Mouse (Mus musculus) cerebellum, adult 8-10 months (tissue): ENCODE measurements at regions not wholly inside any gene's neighbourhood (a gene's known extent, or its start where the extent isn't known, plus 50 kb on each side); places are given as distances from the start of the nearest gene placed in this dataset.

Source experiments
- DNase-seq: peaks from one replicate; pipeline ENCODE4 v3.0.0; 2022

DNA sequence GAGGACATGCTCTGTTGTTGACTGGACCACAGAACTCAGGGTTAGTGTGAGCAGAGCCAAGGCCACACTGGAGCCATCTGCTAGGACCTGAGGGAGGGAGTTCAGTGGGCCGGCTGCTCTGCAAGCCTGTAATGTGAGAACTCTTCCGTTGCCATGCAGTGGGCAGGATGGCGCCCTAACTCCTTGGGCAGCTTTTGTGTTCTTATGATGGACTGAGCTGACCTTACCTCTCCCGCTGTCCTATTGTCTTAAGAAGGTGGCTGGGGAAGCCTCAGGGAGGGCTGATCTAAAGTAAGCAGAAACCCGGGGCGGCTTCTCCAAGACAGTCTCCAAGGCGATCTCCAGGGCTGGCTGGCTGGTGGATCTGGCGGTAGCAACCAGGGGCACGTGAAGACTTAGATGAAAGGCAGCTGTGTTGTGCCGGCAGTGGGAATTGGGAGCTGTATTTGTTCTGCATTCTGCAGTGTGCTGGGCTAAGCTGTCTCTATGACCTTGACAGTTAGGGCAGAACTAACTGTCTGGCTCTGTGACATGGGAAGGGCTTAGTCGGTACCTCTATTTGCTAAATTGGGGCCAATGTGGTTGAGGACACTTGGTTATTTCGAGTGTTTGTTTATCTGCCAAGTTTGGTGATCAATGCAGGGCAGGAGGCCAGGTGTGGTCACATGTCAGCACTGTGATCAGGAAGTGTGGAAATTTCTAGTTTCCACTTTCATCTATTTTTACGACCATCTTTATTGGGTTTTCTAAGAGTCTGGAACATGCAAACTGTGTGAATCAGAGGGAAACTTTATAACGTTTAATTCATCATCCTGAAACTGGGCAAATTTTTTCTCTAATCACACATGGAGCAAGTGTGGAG lies 843.1 kb upstream of the Car8 start:
- DNase-seq: peak; percentile 49

DNA sequence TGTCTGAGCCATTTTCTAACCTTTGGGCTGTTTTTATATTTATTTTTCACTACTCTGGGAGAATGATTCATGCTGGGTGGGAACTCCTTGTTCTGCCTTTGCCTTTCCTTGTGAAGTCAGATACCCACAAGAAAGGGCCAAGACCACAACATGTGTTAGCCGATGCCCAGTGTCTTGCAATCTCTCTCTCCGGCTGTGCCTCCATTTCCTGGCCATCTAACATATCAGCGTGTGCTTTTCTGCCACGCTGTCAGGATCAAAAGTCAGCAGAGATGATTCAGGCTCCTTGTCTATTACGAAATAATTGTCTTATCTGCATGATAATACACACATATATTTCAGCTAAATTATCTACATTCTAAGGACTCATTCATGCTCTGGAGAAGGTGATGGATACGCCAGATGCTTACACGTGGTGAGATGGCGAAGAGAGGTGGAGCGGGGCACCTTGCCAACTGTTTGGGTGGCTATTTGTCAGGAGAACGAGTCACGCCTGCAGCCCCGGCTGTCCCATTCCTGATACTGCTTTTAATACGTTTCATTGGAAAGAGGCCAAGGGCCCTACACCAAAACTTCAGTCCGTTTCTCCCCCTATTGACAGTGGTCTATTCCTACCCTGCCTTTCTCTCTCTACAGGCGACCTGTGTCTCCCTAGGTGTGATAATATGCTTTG lies 842.1 kb upstream of the Car8 start:
- peak; percentile 48 for DNase-seq

DNA sequence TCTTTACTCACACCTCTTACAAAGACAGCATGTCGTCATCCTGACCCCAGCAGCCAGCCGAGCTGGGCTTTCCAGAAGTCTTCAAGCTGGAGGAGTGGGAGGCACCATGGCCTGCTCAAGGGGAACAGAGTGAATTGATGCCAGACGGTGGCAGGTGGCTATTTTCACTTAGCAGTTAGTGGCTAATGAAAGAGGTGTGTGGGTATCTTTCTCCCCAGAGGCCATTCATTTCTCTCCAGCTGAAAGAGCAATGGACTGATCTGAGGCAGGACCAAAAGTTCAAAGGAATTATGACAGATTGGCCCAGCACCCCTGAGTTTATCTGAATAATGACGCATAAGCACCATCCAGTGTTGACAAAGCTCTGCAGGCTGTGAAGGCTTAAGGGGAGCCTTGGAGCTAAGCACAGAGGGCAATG lies 841.0 kb upstream of the Car8 start:
- no peak for DNase-seq

DNA sequence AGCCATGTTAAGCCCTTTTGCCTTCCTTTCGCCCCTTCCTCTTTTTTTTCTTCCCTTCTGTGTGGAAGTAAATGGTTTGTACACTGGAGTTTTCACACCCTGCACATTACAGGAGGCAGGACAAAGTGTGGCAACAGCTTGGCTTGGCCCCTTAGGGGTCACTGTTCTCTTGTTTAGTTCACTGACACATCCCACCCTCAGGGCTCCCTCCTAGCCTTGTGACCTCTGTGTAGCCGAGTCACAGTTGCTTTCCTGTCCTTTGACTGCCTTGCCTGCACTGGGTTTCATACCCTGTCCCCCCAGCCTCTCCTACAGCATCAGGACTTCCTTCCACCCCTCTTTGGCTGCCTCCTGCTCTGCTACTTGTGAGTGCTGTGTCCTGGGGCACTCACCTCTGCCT lies 835.6 kb upstream of the Car8 start:
- DNase-seq: no peak

DNA sequence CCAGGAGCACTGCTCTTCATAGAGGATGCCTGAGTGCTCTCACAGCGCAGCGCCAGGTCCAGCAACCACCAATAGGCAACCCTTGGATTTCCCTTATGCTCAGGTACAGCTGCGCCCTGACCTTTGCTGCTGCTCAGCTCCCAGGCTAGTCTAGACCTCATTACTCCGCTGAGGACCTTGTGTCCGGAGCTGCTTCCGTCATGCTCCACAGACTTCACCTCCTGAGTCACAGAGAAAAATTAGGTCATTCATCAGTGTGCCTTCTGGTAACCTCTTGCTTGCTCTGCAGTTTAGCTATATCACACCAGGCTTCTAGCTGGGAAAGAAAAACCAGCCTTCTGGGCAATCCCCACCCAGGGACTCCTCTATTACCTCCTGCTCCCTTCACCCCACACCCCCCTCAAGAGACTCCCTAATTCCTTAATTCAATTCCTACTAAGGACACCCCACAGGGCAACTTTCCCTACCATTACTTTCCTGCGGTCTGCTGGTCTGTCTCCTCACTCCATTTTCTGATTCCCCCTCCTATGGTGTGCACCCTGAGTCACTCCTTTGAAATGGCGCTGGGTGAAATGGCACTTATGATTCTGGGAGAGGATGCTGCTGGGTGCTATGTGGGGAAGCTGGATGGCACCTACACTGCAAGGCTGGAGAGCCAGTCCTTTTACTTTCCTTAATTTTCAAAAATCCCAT lies 835.0 kb upstream of the Car8 start:
- DNase-seq: peak; percentile 42

DNA sequence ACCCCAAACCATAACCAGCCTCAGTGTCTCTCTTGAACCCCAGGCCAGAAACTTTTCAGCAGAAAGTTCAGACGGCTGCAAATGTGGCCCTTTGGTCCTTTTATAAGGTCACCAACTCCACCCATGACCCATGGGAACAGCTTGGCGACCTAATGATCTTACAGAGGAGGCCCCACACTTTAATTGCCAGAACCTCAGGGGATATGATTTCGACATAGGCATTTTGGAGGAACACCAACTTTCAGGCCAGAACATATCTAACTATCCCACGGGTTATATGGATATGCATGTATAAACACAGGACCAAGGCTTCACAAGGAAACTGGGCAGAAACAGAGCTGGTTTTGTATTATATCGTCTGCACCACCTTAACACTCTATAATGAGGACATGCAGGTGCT lies 833.5 kb upstream of the Car8 start:
- no peak for DNase-seq

DNA sequence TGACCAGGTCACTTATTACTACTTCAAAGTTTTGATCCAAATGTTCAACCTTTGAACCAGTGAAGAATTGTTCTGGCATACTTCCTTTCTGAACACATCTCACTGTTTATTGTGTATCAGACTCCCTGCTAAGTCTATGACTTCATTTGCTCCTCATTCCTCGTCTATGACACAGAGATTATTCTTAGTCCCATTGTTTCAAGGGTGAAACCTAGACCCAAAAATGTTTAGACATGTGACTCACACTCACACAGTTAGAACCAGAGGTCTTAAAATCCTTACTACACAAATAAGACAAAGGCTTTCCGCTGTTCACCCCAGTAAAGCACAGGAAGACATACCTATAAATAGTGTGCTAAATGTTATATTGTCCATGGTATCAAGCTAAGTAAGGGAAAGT lies 829.0 kb upstream of the Car8 start:
- no peak for DNase-seq

DNA sequence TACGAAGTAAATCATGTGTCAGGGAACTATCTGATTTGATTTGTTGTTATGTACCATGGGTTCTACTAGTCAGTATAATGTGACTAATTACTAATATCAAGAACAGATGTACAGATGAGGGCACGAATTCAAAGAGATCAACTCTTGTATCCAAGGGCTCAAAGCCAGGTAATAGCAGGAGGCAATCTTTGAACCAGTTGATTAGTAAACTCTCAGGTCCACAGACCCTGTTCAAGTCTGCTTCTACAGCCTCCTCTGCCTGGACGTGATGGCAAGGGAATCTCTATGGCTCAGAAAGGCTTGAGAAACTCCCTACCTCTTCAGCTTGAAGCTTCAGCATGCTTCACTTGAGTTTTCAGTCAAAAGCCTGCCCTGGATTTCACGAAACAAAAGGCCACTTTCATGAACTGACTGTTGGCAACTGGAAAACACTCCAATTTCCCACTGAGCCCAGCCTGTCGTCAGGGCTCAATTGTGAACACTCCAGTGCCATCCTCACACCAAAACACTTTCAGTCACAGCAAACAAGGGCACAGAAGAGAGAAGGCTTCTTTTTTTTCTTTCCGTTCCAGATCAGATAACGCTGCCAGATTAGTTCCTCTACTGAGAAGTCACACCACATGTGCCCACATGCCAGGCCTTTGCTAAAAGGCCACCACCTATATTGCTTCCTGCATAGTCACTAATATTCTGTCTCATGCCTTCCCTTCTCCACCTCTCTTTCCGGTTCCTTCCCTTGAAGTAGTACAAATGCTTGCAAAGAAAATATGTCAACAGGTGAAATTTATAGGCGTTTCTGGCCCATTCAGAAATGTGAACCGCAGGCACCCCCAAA lies 827.4 kb upstream of the Car8 start:
- no peak for DNase-seq

DNA sequence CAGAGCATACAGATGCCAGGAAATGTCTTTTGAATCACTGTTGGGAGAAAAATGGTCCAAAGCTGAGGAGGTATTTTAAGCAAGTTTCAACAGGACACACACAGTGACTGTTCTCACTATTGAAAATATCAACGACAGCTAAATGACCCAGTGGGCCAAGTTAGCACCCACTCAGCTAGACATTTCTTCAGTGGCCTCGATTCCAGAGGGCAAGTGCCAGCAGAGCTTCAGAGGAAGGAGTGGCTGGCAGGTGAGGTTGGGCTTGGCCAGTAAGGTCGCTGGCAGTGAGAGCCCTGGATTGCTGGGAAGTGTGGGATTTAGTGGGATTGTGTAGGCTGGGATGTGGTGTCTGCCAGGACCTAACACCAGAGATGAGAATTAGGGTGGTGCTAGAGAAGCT lies 823.1 kb upstream of the Car8 start:
- no peak for DNase-seq

DNA sequence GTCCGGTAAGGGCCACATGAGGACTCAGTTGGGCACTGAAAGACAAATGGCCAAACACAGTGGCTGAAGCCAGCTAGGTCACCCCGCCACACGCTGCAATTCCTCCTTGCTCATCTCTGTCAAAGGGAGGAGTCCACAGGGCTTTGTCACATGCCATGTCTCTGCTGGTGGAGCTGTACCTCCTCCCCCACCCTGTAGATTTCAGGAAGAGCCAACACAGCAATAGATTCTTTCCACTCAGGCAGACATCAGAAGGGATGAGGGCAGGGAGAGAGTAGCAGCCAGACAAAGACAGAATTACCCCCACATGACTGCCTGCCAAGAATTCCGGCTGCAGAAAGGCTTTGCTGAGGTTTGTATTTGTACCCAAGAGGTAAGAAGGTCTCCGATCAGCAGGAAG lies 821.4 kb upstream of the Car8 start:
- no peak for DNase-seq

DNA sequence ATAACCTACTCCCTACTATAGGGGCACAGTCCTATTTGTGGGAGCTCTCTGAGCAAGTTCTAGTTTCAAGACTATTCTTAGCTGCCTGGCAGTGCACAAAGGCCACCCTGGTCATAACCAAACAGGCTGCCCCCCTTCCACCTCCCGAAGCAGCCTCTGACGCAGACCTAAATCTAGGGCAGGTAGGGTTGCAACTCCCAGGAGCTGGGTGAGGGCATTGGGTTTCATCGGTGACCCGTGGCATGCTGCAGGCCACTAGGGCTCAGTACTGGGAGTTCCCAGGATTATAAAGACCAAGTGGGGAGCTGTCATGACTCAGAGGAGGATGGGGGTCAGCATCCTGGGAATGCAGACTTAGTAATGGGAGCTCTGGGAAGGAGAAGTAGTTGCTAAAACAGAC lies 818.8 kb upstream of the Car8 start:
- no peak for DNase-seq

DNA sequence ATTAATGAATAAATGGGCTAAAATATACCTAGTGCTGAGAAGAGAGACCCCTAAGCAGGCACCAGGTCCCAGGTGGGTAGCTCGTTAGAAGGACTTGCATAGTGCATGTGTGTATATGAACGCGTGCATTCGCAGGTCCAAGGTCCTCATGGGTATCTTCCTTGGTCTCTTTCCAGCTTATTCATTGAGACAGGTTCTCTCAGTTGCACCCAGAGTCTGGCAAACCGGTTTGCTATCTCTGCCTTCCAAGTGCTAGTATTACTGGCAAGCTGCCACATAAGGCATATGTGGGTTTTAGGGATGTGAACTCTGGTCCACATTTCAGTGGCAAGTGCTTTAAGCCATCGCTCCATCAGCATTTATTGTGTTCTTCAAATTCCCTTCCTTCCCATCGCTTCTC lies 818.3 kb upstream of the Car8 start:
- no peak for DNase-seq

DNA sequence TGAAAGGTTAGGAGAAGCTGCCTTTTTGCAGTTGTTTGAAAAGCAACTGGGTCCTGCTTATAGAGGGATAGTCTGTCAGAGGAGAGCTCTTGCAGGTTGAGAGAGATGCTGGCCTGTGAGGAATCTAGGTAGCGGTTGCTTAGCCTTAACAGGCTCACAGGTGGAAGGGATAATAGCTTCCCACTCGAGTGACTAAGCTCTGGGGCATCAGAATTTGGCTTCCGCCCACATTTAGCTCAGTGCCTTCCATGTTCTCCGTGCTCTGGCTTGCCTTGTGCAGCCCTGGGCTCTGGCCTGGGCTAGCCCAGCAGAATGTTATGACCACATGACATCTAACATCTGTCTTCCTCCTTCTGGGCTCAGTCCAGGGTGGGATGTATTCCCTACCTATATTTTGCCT lies 817.0 kb upstream of the Car8 start:
- no peak for DNase-seq

DNA sequence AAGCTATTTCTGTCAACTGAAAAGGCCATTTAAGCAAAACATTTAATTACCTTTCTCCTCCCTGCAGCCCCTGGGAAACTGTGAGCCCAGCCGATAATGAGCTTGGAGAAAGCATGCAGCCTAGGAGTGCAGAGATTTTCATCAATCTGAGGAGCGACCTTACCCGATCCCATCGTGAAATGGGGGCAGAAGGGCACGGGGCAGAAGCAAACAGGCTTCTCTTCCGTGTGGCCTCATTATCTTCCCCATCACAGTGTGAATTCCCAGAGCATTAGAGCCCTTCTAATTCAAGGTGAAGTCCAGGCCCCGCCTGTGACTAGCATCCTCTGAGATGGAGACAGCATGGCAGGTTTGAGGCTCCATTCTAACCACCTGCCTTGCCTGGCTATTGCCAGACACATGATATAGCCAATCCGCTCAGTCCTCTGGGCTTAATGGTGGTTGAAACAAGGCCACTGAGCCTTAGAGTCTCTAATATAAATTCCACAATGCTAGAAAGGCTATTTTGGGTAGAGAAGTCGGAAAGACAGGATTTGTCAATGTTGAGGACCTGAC lies 816.5 kb upstream of the Car8 start:
- DNase-seq: no peak

DNA sequence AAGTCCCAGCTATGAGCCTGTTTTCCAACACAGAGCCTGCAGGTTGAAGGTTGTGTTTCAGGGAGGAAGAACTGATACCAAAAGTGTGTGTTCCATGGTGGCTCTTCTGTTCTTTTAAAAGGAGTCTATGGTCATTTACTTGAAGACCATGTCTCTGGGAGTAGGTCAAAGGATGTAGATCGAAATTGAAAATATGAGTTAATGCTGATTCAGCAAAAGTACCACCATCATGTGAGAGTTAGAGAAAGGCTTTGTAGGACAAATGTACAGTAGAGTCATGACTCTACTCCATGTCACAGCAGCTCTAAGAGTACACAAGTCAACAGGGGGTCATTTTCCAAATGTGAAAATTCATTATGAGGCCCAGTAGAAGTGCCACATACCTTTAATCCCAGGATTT lies 810.0 kb upstream of the Car8 start:
- DNase-seq: no peak

DNA sequence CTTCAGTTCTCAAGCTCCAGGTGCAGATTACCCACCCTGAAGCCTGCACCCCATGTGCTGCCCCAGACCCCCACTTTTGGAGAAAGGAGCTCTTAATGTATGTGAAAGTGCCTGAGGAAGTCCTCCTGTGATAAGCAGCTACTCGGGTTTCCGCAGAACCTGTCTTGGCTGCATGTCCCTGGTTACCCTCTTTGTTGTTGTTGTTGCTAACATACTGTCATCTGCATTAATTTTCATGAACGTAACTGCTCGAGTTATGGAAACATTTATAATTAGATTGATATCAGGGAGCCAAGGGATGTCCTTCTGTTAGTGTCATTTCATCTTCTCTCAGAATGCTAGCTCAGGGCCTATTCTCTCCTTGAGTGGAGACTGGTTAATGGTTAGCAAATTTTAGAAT lies 808.3 kb upstream of the Car8 start:
- DNase-seq: no peak

DNA sequence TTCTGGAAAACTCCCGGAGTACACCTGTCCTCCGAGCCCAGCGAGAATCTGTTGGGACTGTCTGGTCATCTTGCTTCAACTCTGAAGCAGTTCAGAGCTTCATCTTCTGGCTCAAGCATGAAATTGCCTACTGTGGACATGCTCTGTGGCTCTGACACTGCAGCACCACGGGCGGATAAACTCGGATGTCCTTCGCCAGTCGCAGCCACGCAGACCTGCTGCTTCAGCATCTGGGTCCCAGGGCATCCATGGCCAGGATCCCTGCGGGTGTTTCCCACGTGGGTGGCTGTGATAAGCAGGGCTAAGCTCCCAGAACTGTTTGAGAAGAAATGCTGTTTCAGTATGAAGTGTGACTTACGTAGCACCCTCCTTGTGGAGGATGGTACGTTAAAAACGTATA lies 807.6 kb upstream of the Car8 start:
- DNase-seq: peak; percentile 56

DNA sequence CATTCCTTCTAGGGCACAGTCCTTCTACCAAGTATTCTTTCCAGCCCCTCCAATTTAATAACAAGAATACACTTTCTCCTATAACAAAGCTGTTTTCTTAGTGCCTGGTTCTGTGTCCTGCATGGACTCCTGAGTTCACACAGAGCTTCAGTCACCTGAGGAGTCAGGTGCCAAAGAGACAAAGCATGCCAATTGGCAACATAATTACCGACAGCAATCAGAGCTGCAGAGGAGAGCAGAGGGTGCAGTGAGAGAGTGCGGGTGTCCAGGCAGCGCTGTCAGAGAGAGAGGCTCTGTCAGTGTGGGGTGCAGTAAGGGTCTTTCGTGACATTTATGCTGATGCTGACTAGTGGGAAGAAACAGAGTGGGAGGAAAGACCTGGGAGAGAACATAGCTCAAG lies 807.2 kb upstream of the Car8 start:
- DNase-seq: peak; percentile 36

DNA sequence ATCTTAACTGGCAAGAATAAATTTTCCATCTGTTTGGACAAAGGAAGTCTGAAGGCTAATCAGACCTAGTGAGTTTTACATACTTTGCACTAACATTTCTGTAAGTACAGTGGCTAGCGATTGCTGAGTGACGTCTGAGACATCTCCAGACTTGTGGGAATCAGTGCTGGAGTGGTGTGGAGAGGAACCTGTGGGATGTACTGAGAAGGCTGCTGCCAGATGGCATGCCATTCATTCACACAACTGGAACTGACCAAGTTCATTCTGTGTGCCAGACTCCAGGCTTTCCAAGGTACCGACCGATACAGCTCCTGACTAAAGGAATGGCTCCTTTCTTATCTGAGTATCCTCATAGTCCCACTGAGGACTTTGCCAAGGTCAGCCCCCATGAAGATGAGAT lies 797.2 kb upstream of the Car8 start:
- DNase-seq: no peak

DNA sequence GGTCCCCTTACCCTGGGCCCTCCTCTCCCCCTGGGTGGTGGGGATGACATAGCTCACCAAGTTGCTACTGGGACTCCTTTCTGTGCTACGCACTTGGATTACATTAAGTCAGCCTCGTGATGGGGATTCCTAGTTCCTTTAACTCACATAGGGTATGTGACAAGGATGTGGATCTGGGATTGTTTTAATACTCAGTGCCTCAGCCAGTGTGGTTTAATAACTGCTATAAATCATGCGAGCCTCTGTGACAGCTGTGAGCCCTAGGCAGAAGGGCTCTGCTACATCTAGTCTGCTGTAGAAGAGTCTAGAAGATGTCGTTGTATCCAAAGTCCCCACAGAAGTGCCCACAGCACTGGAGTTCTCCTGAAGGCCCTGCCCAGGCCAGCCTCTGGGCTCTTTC lies 796.5 kb upstream of the Car8 start:
- no peak for DNase-seq

DNA sequence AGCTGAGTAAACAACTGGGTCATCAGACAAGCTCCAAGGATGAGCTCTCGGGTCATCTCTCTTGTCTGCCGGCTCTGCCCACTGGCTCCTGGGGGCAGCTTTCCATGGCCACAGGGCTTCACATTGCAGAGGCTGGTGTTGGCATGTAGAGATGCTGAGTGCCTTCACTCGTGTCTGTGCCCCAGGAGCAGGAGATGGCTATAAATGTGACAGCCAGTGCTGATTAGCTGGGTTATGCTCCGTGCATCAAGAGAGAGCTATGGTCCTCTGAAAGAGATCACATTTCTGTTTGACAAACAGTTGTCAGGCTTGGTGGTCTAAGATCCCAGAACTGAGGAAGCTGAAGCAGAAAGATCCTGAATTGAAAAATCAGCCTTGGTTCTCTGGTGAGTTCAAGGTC lies 795.4 kb upstream of the Car8 start:
- no peak for DNase-seq

DNA sequence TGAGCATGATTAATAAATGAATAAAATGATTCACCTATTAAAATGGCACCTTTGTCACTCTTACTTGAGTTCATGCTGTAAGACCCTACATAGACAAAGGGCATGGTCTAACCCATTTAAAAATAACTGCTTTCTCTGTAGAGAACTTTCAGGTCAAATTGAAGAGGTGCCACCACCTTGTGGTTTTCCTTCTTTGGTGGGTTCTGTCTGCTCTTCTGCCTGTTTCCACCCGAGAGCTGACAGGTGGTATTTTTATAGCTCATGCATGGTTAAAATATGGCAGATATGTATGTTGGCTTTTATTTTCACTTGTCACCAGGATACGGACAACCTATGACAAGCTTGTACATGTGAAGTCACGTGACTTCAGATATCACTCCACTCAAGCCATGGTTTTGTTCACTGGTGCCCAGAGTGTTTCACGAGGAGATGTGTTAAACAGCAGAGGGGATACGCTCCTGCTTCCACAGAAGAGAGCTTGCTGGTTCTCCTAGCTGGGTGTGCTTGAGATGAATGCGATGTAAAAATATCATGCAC lies 794.3 kb upstream of the Car8 start:
- DNase-seq: no peak

DNA sequence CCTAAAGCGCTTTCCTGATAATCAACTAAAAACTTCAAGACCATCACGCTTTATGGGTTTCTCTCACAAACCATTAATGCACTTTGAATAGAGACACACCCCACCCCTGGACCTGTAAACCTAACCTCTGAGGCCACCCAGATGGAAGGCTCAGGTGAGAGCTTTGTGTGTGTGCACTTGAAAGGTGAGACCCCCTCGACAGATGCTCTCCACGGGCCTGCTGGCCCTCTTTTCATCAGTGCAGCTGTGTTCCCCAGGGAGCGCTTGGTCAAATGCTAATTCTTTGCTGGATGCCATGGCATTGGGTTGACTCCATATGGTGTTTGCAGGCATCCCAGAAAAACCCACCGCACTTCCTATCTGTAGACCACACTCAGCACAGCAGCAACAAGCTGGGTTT lies 792.8 kb upstream of the Car8 start:
- no peak for DNase-seq
